Mouse (Mus musculus): ENCODE results near the gene Mast2. TPM values are rescaled to one million over a fixed set of nuclear protein-coding genes. Genes with fewer than 3 reads are reported as not detected.

The Mast2 gene
- polyA plus RNA-seq, 1 experiment from 2014 or later, result 6.2 TPM

Other genes starting within 250 kb of the Mast2 start
- 0.51 and 0.63 TPM in 2 replicates for gene Pik3r3, start 242.6 kb downstream of the Mast2 start, polyA plus RNA-seq (2015; fragmentation: Nextera tagmentation; extraction: Ambion mirVana)
- 13.3 and 13.6 TPM in 2 replicates for gene Ipp, start 43.4 kb upstream of the Mast2 start, polyA plus RNA-seq (2015; fragmentation: Nextera tagmentation; extraction: Ambion mirVana)
- 19.2 and 21.3 TPM in 2 replicates for gene Tmem69, start 91.8 kb upstream of the Mast2 start, polyA plus RNA-seq (2015; fragmentation: Nextera tagmentation; extraction: Ambion mirVana)
- 12.6 and 13.4 TPM in 2 replicates for gene Gpbp1l1, start 93.5 kb upstream of the Mast2 start, polyA plus RNA-seq (2015; fragmentation: Nextera tagmentation; extraction: Ambion mirVana)
- gene Ccdc17, start 132.5 kb upstream of the Mast2 start, polyA plus RNA-seq (2015; fragmentation: Nextera tagmentation; extraction: Ambion mirVana), result 1.1 and 2.3 TPM in 2 replicates
- gene Nasp, start 163.8 kb upstream of the Mast2 start, polyA plus RNA-seq (2015; fragmentation: Nextera tagmentation; extraction: Ambion mirVana), result 42.7 and 49.9 TPM in 2 replicates
- gene Akr1a1, start 187.5 kb upstream of the Mast2 start, polyA plus RNA-seq (2015; fragmentation: Nextera tagmentation; extraction: Ambion mirVana), result 291 and 322 TPM in 2 replicates
- gene Prdx1, start 221.4 kb upstream of the Mast2 start, polyA plus RNA-seq (2015; fragmentation: Nextera tagmentation; extraction: Ambion mirVana), result 835 and 937 TPM in 2 replicates
- gene Mmachc, start 244.2 kb upstream of the Mast2 start, polyA plus RNA-seq (2015; fragmentation: Nextera tagmentation; extraction: Ambion mirVana), result 8.9 and 9.9 TPM in 2 replicates
- 10.1 and 10.4 TPM in 2 replicates for gene Ccdc163, start 244.3 kb upstream of the Mast2 start, polyA plus RNA-seq (2015; fragmentation: Nextera tagmentation; extraction: Ambion mirVana)